Mouse (Mus musculus): ENCODE results near the gene Gm7138. TPM values are rescaled to one million over a fixed set of nuclear protein-coding genes. Genes with fewer than 3 reads are reported as not detected.
"Not testable (repeated sequence)": the region's sequence is repeated elsewhere in the genome, so short reads cannot be mapped to it uniquely, and the experiment has no call there.

The Gm7138 gene
- polyA plus RNA-seq, 1 experiment, result not detected

DNA sequence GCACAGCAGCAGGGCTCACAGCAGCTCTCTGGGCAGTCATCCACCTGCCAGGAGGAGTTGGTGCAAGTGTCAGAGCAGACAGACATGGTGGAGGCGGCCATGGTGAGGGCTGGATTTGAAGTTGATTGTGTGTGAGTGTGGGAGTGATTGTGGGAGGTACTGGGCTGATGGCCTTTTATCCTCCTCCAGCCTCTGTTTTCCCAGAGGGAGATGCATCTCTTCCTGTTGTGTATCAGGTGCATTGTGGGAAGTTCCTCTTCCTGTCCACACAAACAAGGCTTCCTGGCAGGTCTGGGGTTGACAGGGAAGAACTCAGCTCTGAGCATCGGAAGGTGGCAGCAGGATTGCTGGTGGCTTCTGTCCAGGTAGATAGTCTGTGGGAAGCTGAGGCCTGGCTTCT, 18.2 kb upstream of the Gm7138 start, which contains the start of gene Gm9639:
Gene Gm9639, minus strand, starts transcription at position 101 of the 400 bp plus-strand sequence.
- Histone ChIP-seq H3ac (ENCODE audit: control insufficient read depth, insufficient read length) (no peak within 1 kb of the TSS), H3K79me2 (ENCODE audit: control insufficient read depth, insufficient read depth) (no peaks in the 10 kb centered on the region), H3K27me3 (ENCODE audit: control insufficient read depth, insufficient read depth, insufficient read length) (peaks cover 14% of the 10 kb centered on the region), H3K36me3 (ENCODE audit: control insufficient read depth, insufficient read depth) (no peaks in the 10 kb centered on the region), H3K4me2 (ENCODE audit: low read depth) (no peak within 1 kb of the TSS), H3K4me3 (no peak within 1 kb of the TSS)
- TF ChIP-seq CEBPB (IDR thresholded peaks at IDR 0.05; ENCODE audit: insufficient read depth, poor library complexity, severe bottlenecking), result no peak
- TF ChIP-seq E2F4 (IDR thresholded peaks at IDR 0.05; ENCODE audit: insufficient read depth), result no peak

DNA sequence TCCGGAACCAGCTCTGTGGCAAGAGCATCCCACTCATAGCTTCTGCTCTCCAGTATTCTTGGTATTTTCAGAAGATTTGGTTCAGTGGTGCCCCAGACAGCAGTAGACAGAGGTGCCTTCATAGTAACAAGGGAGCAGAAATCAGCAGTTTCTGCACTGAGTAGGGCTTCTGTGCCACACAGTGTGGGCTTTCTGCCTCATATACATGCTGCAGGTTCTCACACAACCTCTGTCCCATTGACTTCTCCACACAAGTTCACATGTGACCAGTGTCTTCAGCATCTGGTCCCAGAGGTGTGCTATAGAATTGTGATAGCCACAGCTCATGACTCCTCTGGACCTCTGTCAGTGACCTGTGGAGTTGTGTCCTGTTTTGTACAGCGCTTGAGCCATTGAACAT, 11.9 kb upstream of the Gm7138 start:
- H3K27me3 ChIP-seq (ENCODE audit: control insufficient read depth, insufficient read depth, insufficient read length), result peaks cover 6% of the 10 kb centered on the region
- no peak for TF ChIP-seq USF1 (IDR thresholded peaks at IDR 0.05; ENCODE audit: low read depth)
- TF ChIP-seq MYOG (IDR thresholded peaks at IDR 0.05; ENCODE audit: control insufficient read depth in 1 of 3, insufficient read depth in 1 of 3, insufficient read length in 2 of 3, low read depth in 2 of 3), result no peak
- TF ChIP-seq POLR2A (IDR thresholded peaks at IDR 0.05; ENCODE audit: insufficient read length, low read depth), result no peak
- no peak for TF ChIP-seq E2F4 (IDR thresholded peaks at IDR 0.05; ENCODE audit: insufficient read depth)
- no peak for TF ChIP-seq REST (IDR thresholded peaks at IDR 0.05; ENCODE audit: insufficient read depth, insufficient read length)
- TF ChIP-seq SRF (IDR thresholded peaks at IDR 0.05; ENCODE audit: control insufficient read depth, insufficient read length, low read depth), result no peak
- no peak for TF ChIP-seq TCF12 (IDR thresholded peaks at IDR 0.05; ENCODE audit: insufficient read depth, poor library complexity, severe bottlenecking)
- TF ChIP-seq TCF3 (IDR thresholded peaks at IDR 0.05; ENCODE audit: insufficient read length, low read depth), result no peak
- no peak for TF ChIP-seq POLR2AphosphoS2 (IDR thresholded peaks at IDR 0.05; ENCODE audit: insufficient read length, low read depth)
- TF ChIP-seq MAX (IDR thresholded peaks at IDR 0.05; ENCODE audit: low read depth), result no peak
- H3K4me2 ChIP-seq (ENCODE audit: low read depth), result no peak overlapping the region
- H3ac ChIP-seq (ENCODE audit: control insufficient read depth, insufficient read length), result no peak overlapping the region
- H3K36me3 ChIP-seq (ENCODE audit: control insufficient read depth, insufficient read depth), result no peaks in the 10 kb centered on the region
- no peaks in the 10 kb centered on the region for H3K79me2 ChIP-seq (ENCODE audit: control insufficient read depth, insufficient read depth)
- H3K4me3 ChIP-seq, result no peak overlapping the region

DNA sequence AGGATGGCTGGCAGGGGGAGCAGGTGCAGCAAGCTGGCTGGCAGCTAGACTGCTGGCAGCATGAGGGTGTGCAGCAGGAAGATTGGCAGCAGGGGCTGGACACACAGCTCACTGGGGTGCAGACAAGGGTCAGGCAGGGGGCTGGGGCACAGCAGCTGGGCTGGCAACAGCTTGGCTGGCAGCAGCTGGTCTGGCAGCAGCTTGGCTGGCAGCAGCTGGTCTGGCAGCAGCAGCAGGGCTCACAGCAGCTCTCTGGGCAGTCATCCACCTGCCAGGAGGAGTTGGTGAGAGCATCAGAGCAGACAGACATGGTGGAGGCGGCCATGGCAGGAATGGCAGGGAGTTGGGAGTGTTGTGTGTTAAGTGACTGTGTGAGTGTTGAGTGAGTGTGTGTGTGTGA, 11.1 kb upstream of the Gm7138 start, which contains the start of gene Gm7137:
Gene Gm7137, minus strand, starts transcription at position 325 of the 400 bp plus-strand sequence.
- not testable (repeated sequence) for H3K36me3 ChIP-seq (ENCODE audit: control insufficient read depth, insufficient read depth); H3K4me3 ChIP-seq; H3K27me3 ChIP-seq (ENCODE audit: control insufficient read depth, insufficient read depth, insufficient read length); H3K79me2 ChIP-seq (ENCODE audit: control insufficient read depth, insufficient read depth); H3ac ChIP-seq (ENCODE audit: control insufficient read depth, insufficient read length); H3K4me2 ChIP-seq (ENCODE audit: low read depth)
- TF ChIP-seq MYOG (IDR thresholded peaks at IDR 0.05; ENCODE audit: control insufficient read depth in 1 of 3, insufficient read depth in 1 of 3, insufficient read length in 2 of 3, low read depth in 2 of 3), result peak in 1 of 3 experiments; percentile 45
- peak; percentile 49 for TF ChIP-seq TCF3 (IDR thresholded peaks at IDR 0.05; ENCODE audit: insufficient read length, low read depth)
- TF ChIP-seq MYOD1 (IDR thresholded peaks at IDR 0.05; ENCODE audit: control insufficient read depth in 1 of 3, insufficient read length in 2 of 3, low read depth in 2 of 3), result peak in 2 of 3 experiments; percentile 16 to 56

DNA sequence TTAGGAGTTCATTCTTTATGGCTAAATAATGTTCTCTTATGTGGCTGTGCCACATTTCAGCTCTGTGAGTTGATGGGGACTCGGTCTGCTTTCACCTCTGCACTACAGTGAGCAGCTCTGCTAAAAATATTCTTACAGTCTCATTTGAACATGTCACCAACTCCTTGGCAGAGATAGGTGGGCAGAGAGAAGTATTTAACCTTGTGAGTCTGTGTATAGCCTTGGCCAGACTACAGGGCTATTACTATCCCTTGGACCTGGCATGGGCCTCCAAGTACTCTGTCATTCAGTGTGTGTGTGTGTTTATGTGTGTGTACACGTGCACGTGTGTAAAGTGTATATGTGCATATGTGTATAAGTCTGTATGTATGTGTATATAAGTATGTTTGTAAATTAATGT, 6.7 kb upstream of the Gm7138 start:
- H3K27me3 ChIP-seq (ENCODE audit: control insufficient read depth, insufficient read depth, insufficient read length); H3K79me2 ChIP-seq (ENCODE audit: control insufficient read depth, insufficient read depth); H3ac ChIP-seq (ENCODE audit: control insufficient read depth, insufficient read length); H3K36me3 ChIP-seq (ENCODE audit: control insufficient read depth, insufficient read depth); H3K4me2 ChIP-seq (ENCODE audit: low read depth); H3K4me3 ChIP-seq: not testable (repeated sequence)

DNA sequence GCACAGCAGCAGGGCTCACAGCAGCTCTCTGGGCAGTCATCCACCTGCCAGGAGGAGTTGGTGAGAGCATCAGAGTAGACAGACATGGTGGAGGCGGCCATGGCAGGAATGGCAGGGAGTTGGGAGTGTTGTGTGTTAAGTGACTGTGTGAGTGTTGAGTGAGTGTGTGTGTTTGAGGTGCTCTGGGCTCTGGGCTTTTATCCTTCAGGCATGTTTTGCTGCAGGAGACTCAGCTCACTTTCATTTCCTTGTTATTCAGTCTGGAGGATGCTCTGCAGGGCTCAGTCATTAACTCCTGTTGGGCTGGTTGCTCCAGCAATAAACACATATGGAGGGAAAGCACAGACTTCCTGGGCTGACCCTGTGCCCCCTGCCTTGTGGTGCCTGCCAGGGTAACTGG, 5.7 kb upstream of the Gm7138 start, which contains the start of gene Gm3250:
Gene Gm3250, minus strand, starts transcription at position 101 of the 400 bp plus-strand sequence.
- H3K79me2 ChIP-seq (ENCODE audit: control insufficient read depth, insufficient read depth); H3K4me2 ChIP-seq (ENCODE audit: low read depth); H3K27me3 ChIP-seq (ENCODE audit: control insufficient read depth, insufficient read depth, insufficient read length); H3K4me3 ChIP-seq; H3ac ChIP-seq (ENCODE audit: control insufficient read depth, insufficient read length); H3K36me3 ChIP-seq (ENCODE audit: control insufficient read depth, insufficient read depth): not testable (repeated sequence)

DNA sequence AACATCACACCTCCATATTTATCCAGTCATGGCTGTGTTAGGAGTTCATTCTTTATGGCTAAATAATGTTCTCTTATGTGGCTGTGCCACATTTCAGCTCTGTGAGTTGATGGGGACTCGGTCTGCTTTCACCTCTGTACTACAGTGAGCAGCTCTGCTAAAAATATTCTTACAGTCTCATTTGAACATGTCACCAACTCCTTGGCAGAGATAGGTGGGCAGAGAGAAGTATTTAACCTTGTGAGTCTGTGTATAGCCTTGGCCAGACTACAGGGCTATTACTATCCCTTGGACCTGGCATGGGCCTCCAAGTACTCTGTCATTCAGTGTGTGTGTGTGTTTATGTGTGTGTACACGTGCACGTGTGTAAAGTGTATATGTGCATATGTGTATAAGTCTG, 4.6 kb downstream of the Gm7138 start:
- H3K4me3 ChIP-seq; H3K79me2 ChIP-seq (ENCODE audit: control insufficient read depth, insufficient read depth); H3ac ChIP-seq (ENCODE audit: control insufficient read depth, insufficient read length); H3K27me3 ChIP-seq (ENCODE audit: control insufficient read depth, insufficient read depth, insufficient read length); H3K4me2 ChIP-seq (ENCODE audit: low read depth); H3K36me3 ChIP-seq (ENCODE audit: control insufficient read depth, insufficient read depth): not testable (repeated sequence)

DNA sequence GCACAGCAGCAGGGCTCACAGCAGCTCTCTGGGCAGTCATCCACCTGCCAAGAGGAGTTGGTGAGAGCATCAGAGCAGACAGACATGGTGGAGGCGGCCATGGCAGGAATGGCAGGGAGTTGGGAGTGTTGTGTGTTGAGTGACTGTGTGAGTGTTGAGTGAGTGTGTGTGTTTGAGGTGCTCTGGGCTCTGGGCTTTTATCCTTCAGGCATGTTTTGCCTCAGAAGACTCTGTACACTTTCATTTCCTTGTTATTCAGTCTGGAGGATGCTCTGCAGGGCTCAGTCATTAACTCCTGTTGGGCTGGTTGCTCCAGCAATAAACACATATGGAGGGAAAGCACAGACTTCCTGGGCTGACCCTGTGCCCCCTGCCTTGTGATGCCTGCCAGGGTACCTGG, 5.5 kb downstream of the Gm7138 start, which contains the start of gene Gm3238:
Gene Gm3238, minus strand, starts transcription at position 101 of the 400 bp plus-strand sequence.
- not testable (repeated sequence) for H3K79me2 ChIP-seq (ENCODE audit: control insufficient read depth, insufficient read depth); H3K36me3 ChIP-seq (ENCODE audit: control insufficient read depth, insufficient read depth); H3ac ChIP-seq (ENCODE audit: control insufficient read depth, insufficient read length); H3K27me3 ChIP-seq (ENCODE audit: control insufficient read depth, insufficient read depth, insufficient read length); H3K4me3 ChIP-seq; H3K4me2 ChIP-seq (ENCODE audit: low read depth)
